Mouse (Mus musculus): ENCODE measurements around the gene Padi2. TPM values are rescaled to one million over a fixed set of nuclear protein-coding genes. Genes with fewer than 3 reads are reported as not detected.

Padi2 gene
- polyA plus RNA-seq, 2 experiments, result 1.0 to 1.8 TPM

- 74% methylated on average over 3 of the region's 3 CpGs for WGBS (ENCODE audit: insufficient replicate concordance)
- H3K36me3 ChIP-seq (replicated peaks; ENCODE audit: control insufficient read depth, insufficient read depth, low read depth), result no peaks in the 10 kb centered on the region
- no peak for DNase-seq (ENCODE audit: low read depth in 3 of 3, low spot score in 3 of 3)
Observed at GRCm38 (mm10) chr4:140871376-140871775, 34.8 kb upstream of the Padi2 start.

GRCm38 (mm10) chr4:140871851-140872685 lies 34.1 kb upstream of the Padi2 start:
- ATAC-seq (ENCODE audit: insufficient read depth) (no peak), DNase-seq (ENCODE audit: low read depth in 3 of 3, low spot score in 3 of 3) (no peak)
- Histone ChIP-seq H3K4me2 (ENCODE audit: low read depth) (no peak overlapping the region), H3K4me1 (replicated peaks; ENCODE audit: control insufficient read depth in 2 of 2, insufficient read depth in 2 of 2, low read length in 1 of 2) (peaks cover 9 to 14% of the 10 kb centered on the region in 2 experiments; a peak in 2 of 4 replicates), H3K4me3 (ENCODE audit: insufficient read depth in 1 of 2, low read depth in 2 of 2, low read length in 2 of 2) (no peak overlapping the region), H3K27me3 (ENCODE audit: control insufficient read depth, insufficient read depth, low read length) (peaks cover 16% of the 10 kb centered on the region), H3K27ac (no peak overlapping the region), H3K9ac (replicated peaks) (no peak overlapping the region; the same call in 1 of the 2 replicates), H3K9me3 (ENCODE audit: control insufficient read depth, low read length) (no peaks in the 10 kb centered on the region), H3K36me3 (replicated peaks; ENCODE audit: control insufficient read depth, insufficient read depth, low read depth) (no peaks in the 10 kb centered on the region)
- WGBS (ENCODE audit: insufficient replicate concordance), result 53% methylated on average over 8 of the region's 8 CpGs
- TF ChIP-seq EP300 (IDR thresholded peaks at IDR 0.05; ENCODE audit: low read depth) (no peak), CTCF (IDR thresholded peaks at IDR 0.05; ENCODE audit: low read depth) (0 out of 2 replicates have a peak, but pooled peaks have one; percentile 12)

More at GRCm38 (mm10) chr4:140871376-140871775, 34.8 kb upstream of the Padi2 start:
- no peak overlapping the region for H3K4me2 ChIP-seq (ENCODE audit: low read depth)
- H3K27me3 ChIP-seq (ENCODE audit: control insufficient read depth, insufficient read depth, low read length), result peaks cover 14% of the 10 kb centered on the region
- H3K27ac ChIP-seq, result no peak overlapping the region
- no peak for ATAC-seq (ENCODE audit: insufficient read depth)
- peaks cover 9 to 14% of the 10 kb centered on the region in 2 experiments; a peak in 2 of 4 replicates for H3K4me1 ChIP-seq (replicated peaks; ENCODE audit: control insufficient read depth in 2 of 2, insufficient read depth in 2 of 2, low read length in 1 of 2)
- H3K4me3 ChIP-seq (ENCODE audit: insufficient read depth in 1 of 2, low read depth in 2 of 2, low read length in 2 of 2), result no peak overlapping the region
- H3K9ac ChIP-seq (replicated peaks), result no peak overlapping the region
- no peaks in the 10 kb centered on the region for H3K9me3 ChIP-seq (ENCODE audit: control insufficient read depth, low read length)
- TF ChIP-seq CTCF (IDR thresholded peaks at IDR 0.05; ENCODE audit: low read depth) (no peak), EP300 (IDR thresholded peaks at IDR 0.05; ENCODE audit: low read depth) (no peak)

GRCm38 (mm10) chr4:140872686-140872992 lies 33.5 kb upstream of the Padi2 start:
- ATAC-seq (ENCODE audit: insufficient read depth) (no peak), DNase-seq (ENCODE audit: low read depth in 3 of 3, low spot score in 3 of 3) (no peak)
- Histone ChIP-seq H3K9ac (replicated peaks) (no peak overlapping the region; the same call in 1 of the 2 replicates), H3K4me1 (replicated peaks; ENCODE audit: control insufficient read depth in 2 of 2, insufficient read depth in 2 of 2, low read length in 1 of 2) (peaks cover 9 to 12% of the 10 kb centered on the region in 2 experiments; a peak in 2 of 4 replicates), H3K27me3 (ENCODE audit: control insufficient read depth, insufficient read depth, low read length) (peaks cover 19% of the 10 kb centered on the region), H3K9me3 (ENCODE audit: control insufficient read depth, low read length) (no peaks in the 10 kb centered on the region), H3K27ac (no peak overlapping the region), H3K4me2 (ENCODE audit: low read depth) (no peak overlapping the region), H3K36me3 (replicated peaks; ENCODE audit: control insufficient read depth, insufficient read depth, low read depth) (no peaks in the 10 kb centered on the region), H3K4me3 (ENCODE audit: insufficient read depth in 1 of 2, low read depth in 2 of 2, low read length in 2 of 2) (no peak overlapping the region)
- 75% methylated on average over 5 of the region's 5 CpGs for WGBS (ENCODE audit: insufficient replicate concordance)
- no peak for TF ChIP-seq CTCF (IDR thresholded peaks at IDR 0.05; ENCODE audit: low read depth)
- no peak for TF ChIP-seq EP300 (IDR thresholded peaks at IDR 0.05; ENCODE audit: low read depth)

GRCm38 (mm10) chr4:140873011-140873410 lies 33.1 kb upstream of the Padi2 start:
- Histone ChIP-seq H3K27ac (no peak overlapping the region), H3K27me3 (ENCODE audit: control insufficient read depth, insufficient read depth, low read length) (peaks cover 19% of the 10 kb centered on the region), H3K9ac (replicated peaks) (no peak overlapping the region), H3K4me2 (ENCODE audit: low read depth) (no peak overlapping the region), H3K4me1 (replicated peaks; ENCODE audit: control insufficient read depth in 2 of 2, insufficient read depth in 2 of 2, low read length in 1 of 2) (peaks cover 9% of the 10 kb centered on the region in 2 experiments; a peak in 2 of 4 replicates), H3K9me3 (ENCODE audit: control insufficient read depth, low read length) (no peaks in the 10 kb centered on the region), H3K36me3 (replicated peaks; ENCODE audit: control insufficient read depth, insufficient read depth, low read depth) (no peaks in the 10 kb centered on the region), H3K4me3 (ENCODE audit: insufficient read depth in 1 of 2, low read depth in 2 of 2, low read length in 2 of 2) (no peak overlapping the region)
- DNase-seq (ENCODE audit: low read depth in 3 of 3, low spot score in 3 of 3) (no peak), ATAC-seq (ENCODE audit: insufficient read depth) (no peak)
- TF ChIP-seq EP300 (IDR thresholded peaks at IDR 0.05; ENCODE audit: low read depth) (no peak), CTCF (IDR thresholded peaks at IDR 0.05; ENCODE audit: low read depth) (no peak)
- 65% methylated on average over 11 of the region's 11 CpGs for whole genome bisulfite sequencing (ENCODE audit: insufficient replicate concordance)

- peaks cover 9% of the 10 kb centered on the region in 2 experiments; a peak in 2 of 4 replicates for H3K4me1 ChIP-seq (replicated peaks; ENCODE audit: control insufficient read depth in 2 of 2, insufficient read depth in 2 of 2, low read length in 1 of 2)
- H3K36me3 ChIP-seq (replicated peaks; ENCODE audit: control insufficient read depth, insufficient read depth, low read depth), result no peaks in the 10 kb centered on the region
- TF ChIP-seq EP300 (IDR thresholded peaks at IDR 0.05; ENCODE audit: low read depth), result no peak
- TF ChIP-seq CTCF (IDR thresholded peaks at IDR 0.05; ENCODE audit: low read depth), result no peak
- H3K4me2 ChIP-seq (ENCODE audit: low read depth), result no peak overlapping the region
- no peak overlapping the region for H3K9ac ChIP-seq (replicated peaks)
- peaks cover 5% of the 10 kb centered on the region; the same call in 1 of the 2 replicates for H3K27me3 ChIP-seq (ENCODE audit: control insufficient read depth, insufficient read depth, low read length)
- no peaks in the 10 kb centered on the region for H3K9me3 ChIP-seq (ENCODE audit: control insufficient read depth, low read length)
- no peak overlapping the region for H3K4me3 ChIP-seq (ENCODE audit: insufficient read depth in 1 of 2, low read depth in 2 of 2, low read length in 2 of 2)
- ATAC-seq (ENCODE audit: insufficient read depth), result no peak
- WGBS (ENCODE audit: insufficient replicate concordance), result 66% methylated on average over 8 of the region's 8 CpGs
- DNase-seq (ENCODE audit: low read depth in 3 of 3, low spot score in 3 of 3), result no peak
- H3K27ac ChIP-seq, result no peak overlapping the region
Observed at GRCm38 (mm10) chr4:140876161-140876560, 30.0 kb upstream of the Padi2 start.

Measured in liver, embryonic 14.5 days (tissue).